Mouse (Mus musculus): Measurements from ENCODE around the gene Cdkn2aip.
A peak's percentile ranks its signal among the peaks of the same experiment; 100 is the strongest.

The Cdkn2aip gene

DNA sequence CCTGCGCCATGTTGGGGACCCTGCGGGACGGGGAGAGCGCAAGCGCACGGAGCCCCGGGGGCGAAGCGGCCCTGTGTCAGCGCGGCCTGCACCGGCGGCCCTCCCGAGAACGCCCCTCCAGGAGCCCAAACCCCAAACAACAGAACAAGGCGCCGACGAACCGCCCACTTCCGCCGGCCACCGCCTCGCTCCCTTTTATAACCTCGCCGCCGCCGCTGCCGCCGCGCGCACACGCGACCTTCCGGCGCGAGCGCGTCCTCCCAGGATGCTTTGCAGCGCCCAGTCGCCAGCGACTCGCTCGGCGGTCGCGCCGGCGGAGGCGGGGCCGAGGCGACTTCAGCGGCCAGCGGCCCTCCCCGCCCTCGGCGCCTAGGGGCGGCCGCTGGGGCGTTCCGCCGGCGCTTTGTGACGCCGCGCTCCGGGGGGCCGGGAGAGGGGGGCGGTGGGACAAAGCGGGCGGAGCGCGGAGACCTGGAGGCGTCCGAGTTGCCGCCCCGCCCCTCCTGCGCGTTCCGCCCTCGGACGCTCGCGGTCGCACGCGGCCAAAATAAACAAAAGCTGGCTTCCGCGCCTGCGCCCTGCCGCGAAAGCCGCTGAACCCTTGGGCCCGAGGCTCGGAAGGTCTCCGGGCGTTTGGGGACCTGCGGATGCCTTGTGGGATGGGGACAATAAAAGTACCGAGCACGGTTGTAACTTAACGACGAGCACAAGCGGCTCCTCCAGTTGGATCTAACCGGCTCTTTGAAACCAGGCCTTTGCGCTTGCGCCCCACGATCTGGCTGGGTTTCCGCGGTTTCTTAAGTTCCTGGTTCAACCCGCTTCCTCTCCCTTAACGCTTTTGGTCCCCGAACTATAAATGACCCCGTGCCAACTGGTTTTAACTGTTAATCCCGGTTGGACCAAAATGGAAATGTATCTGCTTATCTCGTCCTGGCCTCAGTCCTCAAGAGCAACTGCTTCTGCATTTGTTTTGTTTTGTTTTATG is at the start of gene Cdkn2aip:
Gene Cdkn2aip, minus strand, starts transcription at position 172 of the 985 bp plus-strand sequence.
- peak; percentile 86 for DNase-seq (ENCODE audit: low read depth, low spot score)

DNA sequence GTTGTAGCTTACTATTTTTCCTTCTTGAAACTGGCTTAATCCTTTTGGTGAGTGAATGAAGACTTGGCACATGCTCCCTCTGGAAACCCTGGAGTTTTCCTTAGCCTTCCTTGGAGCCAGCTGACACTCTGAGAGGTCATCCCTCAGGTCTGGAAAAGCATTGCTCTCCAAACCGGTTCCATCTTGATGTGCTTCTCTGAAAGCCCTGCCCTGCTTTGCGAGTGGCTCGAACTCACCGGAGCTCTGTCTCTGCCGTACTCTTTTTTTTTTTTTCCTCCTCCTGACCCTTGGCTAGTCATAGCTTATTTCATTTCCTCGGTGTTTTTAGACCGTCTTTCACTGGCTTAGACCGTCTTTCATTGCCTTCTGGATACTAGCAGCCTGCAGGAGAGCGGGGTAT is 49.5 kb upstream of the Cdkn2aip start:
- DNase-seq (ENCODE audit: low read depth, low spot score) = no peak

DNA sequence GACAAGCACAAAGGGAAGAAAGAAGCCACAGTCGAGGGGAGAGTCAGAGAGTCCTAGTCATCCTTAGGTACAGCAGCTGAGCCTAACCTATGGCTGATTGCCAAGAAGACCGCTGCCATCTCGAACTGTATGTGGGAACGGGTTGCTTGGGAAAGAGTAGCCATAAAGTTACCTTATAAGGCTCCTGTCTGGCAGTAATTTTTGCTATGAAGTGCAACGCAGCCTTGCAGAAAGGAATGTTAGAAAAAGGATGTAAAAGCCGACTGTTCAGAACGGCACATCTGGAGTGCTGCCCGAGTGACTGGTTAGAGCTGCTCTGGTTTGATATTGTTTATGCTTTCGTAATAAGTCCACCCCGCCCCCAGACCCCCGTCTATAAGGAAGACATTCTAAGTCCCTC is 47.0 kb upstream of the Cdkn2aip start:
- no peak for DNase-seq (ENCODE audit: low read depth, low spot score)

DNA sequence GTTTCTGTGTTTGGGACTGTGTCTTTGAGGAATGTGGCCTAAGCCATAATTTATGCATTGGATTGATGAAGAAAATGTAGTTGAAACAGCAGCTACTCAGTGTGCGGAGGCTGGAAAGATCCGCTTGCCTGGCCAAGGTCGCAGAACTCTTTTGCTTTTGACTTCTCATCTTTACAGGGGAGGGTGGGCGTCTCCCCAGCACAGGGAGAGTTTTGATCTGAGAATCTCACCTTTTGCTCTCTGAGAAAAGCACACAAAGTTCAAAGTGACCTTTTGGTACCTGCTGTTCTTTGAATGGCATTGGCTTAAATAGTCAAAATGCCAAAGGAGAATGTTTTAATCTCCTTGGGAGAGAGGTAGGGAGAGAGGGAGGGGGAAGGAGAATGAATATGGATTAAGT is 46.5 kb upstream of the Cdkn2aip start:
- DNase-seq (ENCODE audit: low read depth, low spot score) = no peak

DNA sequence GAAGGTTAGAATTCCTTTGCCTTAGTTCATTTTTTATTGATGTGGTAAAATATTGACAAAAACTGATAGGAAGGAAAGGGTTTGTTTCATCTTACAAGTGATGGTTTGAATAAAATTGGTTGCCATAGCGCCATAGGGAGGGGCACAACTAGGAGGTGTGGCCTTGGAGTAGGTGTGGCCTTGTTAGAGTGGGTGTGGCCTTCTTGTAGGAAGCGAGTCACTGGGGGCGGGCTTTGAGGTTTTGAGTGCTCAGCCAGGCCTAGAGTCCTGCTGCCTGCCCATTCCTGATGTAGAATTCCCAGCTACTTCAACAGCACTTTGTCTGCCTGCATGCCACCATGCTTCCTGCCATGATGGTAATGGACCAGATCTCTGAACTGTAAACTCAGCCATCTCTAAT is 39.4 kb upstream of the Cdkn2aip start:
- no peak for DNase-seq (ENCODE audit: low read depth, low spot score)

DNA sequence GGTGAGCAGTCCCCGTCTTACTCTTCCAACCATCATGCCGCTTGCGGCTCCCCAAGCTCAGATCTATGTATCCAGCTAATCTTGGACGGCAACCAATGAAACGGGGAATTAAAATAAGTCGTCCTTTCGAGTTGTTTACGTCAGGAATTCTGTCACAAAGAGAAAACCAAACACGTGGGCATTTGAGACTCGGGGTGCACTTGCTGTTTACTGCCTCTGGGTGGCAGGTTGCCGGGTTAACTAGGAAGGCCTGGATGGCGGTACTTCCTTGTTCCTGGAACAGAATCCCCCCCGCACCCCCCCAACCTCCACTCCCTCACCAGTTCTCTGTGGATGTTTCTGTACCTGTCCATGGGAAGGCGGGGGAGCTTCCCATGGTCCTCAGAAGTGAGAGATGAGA is 36.4 kb upstream of the Cdkn2aip start:
- no peak for DNase-seq (ENCODE audit: low read depth, low spot score)

DNA sequence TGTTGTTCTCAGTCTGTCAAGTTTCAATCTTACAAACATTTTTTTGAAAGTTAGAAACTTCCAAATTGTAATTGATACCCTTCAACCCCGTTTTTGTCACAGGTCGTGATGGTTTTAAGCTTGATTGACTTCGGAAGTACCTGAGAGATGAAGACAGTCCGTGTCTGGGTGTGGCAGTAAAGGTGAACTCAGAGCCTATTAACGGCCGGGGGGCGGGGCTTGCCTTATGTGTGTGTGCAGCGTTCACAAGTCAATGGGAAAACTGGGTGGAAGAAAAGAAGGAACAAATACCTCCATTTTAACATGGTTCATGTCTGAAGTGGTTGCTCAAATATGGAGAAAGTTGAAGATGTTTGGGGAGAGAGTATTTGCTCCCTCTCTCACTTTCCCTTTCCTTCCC is 35.8 kb upstream of the Cdkn2aip start:
- no peak for DNase-seq (ENCODE audit: low read depth, low spot score)

DNA sequence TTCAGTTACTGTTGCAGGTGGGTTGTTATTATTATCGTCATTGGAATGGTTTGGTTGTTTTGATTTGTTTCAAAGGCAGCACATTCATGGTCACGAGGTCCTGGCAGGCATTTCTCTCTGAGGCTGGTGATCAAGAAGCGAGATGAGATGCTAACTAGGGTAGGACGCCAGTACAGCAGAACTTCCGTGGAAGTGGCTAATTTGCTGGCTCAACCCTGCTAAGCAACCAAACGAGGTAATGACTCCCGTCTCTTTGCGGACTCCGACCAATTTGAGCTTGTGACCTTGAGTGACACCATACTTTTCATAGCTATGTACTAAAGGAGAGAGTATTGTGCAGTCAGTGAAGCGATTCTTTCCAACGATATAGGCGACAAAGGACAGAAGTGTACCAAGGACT is 32.6 kb upstream of the Cdkn2aip start:
- DNase-seq (ENCODE audit: low read depth, low spot score) = no peak

DNA sequence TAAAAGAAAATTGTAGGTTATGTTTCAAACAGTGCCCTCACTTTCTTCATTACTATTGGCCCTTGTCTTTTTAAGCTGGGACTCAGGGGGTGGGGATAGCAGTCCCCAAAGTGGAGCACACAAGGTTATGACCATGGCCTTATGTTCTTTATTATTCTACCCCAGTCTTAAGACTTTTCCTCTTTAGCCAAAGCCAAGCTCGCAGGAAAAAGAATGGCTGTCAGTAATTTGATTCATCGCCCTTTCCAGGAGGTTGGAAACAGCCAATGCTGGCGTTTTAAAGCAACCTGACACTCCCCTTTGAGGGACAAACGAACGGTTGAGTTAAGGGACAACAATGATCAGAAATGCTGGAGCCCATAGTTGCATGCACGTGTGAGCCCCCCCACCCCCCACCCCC is 32.1 kb upstream of the Cdkn2aip start:
- DNase-seq (ENCODE audit: low read depth, low spot score) = no peak

DNA sequence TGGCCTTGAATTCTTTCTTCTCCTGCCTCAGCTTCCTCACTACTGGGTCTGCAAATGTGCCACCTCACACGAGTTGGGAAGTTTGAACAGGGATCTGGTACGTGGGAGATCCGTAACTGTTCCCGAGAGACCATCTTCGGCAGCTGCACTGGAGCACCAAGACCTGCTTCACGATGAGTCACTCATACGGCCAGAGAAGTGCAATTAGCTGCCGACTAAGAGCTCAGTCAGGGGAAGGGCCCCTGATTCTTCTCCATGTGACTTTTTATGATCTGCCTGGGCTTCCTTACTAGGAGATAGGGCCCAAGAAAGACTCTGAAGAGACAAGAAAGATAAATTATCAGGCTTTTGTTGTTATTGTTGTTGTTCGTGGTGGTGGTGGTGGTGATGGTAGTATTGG is 31.1 kb upstream of the Cdkn2aip start:
- DNase-seq (ENCODE audit: low read depth, low spot score) = no peak

DNA sequence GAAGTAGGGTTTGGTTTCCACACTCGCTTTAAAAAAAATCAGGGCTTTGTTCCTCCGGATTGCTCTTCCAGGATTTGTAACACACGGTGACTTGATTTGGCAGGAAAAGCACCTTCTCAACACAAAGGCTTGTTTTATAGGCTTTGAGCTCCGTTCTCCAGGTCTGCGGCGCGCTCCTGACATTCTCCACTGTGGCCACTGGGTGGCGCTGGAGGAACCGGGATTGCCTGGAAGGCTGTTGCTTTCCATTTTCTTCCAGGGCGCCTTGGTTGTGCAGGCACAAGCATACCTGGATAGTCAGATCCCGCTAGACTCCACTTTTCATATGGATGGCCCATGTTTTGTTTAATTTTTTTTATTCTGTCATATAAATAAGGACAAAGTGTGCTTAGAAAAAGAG is 29.7 kb upstream of the Cdkn2aip start:
- DNase-seq (ENCODE audit: low read depth, low spot score) = peak; percentile 43

DNA sequence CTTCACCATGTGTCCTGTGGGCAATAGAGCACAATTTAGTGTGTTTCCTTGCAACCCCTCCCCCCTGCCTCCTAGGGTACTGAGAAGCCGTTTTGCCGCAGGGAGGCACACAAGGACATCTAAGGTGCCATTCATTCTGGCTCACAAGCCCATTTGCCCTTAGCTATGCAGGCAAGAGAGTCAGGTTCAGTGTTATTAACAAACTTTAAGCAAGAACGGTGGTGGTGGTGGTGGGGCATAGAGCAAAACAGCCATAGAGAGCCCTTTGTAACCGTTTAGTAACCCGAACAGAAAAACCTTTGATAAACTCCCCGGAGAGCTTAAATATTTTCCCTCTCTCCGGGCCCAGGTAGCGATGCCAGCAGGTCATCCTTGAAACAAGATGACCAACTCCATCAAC is 29.3 kb upstream of the Cdkn2aip start:
- DNase-seq (ENCODE audit: low read depth, low spot score) = no peak

DNA sequence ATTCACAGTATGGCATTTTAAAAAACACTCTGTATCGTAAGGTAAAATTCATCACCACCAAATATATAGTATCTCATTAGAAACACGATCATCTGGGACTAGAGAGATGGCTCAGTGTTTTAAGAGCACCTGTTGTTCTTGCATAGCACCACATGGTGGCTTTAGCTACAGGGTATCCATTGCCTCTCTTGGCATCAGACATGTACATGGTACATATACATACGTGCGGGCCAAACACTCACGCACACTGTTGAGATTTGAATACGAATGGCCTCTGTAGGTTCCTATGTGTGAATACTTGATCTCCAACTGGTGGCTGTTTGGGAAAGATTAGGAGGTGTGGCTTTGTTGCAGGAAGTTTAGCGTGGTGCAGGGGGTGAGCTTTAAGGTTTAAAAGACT is 28.6 kb upstream of the Cdkn2aip start:
- DNase-seq (ENCODE audit: low read depth, low spot score) = no peak

DNA sequence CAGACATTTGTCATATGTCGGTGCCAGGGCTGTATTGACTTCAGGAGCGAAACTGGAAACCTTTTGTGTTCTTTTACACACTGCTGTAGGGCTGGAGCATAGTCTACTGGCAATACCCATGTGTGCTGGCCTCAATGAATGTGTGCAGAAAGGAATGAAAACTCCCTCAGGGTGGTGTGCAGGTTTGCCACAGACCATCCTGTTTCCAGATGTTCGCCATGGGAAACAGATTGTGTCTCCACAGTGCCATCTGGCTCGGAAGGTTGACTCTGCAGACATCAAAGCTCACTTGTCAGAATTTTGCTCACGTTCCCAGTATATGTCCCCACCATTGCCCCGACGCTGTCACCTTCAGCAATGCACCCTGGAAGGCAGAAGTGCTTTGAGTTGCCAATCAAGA is 23.4 kb upstream of the Cdkn2aip start:
- DNase-seq (ENCODE audit: low read depth, low spot score) = no peak

DNA sequence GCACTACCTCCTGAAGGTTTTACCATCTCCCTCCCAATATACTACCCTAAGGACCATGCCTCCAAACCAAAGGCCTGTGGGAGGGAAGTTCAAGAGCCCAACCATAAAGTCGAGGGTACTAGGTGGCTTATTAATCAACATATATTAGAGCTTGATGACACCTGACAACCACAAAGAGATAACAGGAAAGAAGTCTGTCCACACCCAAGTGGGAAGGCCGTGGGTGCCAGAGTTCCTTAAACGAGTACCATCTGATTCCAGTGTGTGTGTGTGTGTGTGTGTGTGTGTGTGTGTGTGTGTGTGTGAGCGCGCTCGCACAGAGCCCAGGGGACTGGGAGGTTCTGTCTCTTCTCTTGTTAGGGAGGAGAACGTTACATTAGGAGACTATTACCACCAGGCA is 15.6 kb upstream of the Cdkn2aip start:
- DNase-seq (ENCODE audit: low read depth, low spot score) = no peak

DNA sequence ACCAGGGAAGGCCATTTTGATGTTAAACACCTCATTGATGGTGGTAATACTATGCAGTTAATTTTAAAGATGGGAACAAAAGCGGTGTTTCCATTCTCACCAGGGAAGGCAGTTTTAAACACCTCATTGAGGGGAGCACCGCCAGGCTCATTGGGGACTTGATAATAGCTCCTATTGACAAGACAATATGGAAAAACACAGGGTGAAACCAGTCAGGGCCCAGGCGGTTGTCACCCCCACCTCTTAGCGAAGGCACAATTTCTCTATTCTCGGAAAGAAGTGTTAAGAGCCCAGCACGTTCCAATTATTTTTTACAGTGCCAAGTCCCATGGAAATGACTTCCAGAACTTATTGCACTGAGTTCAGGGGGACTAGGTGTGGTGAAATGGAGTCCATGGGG is 13.2 kb upstream of the Cdkn2aip start:
- no peak for DNase-seq (ENCODE audit: low read depth, low spot score)

DNA sequence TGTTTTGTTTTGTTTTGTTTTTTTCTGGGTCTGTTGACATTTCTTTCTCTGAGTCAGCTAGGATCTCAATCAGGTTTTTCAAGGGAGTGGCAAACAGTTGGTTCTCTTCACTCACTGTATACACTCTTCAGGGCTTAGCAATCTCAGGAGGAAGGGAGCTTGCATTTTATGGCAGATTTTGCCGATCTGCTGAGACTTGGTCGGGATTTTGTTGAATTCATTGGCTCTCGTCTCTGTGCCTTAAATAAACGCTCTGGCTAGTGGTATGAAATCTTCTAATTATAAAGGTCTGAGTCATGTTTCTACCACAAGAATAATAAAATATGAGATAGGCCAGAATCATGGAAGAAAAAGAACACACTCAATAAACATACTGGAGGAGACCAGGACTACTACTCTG is 7.9 kb upstream of the Cdkn2aip start:
- DNase-seq (ENCODE audit: low read depth, low spot score) = peak; percentile 60

DNA sequence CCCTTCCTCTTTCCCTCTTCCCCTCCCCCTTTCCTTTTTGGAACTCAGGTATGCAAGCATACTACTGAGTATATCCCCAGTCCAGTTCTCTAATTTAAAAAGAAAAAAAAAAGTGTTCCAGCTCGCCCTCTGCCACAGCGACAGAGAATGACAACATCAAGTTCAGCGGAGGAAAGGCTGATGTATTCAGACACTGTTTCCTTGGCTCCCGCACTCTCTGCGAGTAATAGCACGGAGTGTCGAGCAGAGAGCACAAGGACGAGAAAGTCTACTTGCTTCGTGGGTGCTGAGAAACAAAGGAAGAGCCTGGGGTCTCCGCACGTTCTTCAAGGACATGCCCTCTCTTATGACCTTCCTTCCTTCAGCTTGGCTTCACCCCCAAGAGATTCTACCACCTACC is 4.9 kb upstream of the Cdkn2aip start:
- no peak for DNase-seq (ENCODE audit: low read depth, low spot score)

DNA sequence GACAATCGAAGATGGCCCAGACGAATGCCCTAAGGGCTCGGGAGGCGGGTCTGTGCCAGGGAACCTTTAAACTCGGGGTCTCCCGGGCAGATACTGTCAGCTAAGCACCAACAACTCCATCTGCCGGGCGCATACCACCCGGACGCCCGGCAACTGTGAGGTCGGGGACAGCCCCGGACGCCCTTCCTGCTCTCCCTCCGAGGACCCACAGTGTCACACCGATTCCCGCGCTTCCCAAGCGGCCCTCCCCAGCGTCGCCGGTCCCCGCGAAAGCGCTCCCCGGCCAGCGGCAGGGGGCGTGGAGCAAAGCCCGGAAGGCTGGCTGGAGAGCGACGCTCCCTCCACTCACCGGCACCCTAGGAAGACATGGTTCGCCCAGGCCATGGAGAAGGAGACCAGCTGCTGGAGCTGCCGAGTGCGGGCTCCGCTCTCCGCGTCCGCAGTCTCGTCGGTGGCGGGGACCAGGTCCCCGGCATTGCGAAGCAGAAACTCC is 515 bp downstream of the Cdkn2aip start:
- no peak for DNase-seq (ENCODE audit: low read depth, low spot score)

DNA sequence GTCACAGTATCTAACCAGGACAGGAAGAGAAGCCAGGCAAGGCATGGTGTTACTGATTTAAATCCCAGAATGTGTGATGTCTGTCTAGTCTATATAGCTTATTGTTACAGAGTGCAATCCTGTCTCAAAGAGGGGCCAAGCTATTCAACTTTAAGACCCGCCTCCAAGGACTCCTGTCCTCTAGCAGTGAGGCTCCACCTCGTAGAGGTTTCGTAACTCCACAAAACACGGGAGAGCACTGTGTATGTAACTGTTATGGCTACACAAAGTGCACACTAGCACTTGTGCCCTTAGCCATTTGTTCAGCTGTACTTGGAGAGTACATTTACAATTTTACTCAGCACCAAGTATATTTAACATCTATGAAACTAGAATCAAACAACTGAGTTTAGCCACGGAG is 5.6 kb downstream of the Cdkn2aip start:
- DNase-seq (ENCODE audit: low read depth, low spot score) = no peak

DNA sequence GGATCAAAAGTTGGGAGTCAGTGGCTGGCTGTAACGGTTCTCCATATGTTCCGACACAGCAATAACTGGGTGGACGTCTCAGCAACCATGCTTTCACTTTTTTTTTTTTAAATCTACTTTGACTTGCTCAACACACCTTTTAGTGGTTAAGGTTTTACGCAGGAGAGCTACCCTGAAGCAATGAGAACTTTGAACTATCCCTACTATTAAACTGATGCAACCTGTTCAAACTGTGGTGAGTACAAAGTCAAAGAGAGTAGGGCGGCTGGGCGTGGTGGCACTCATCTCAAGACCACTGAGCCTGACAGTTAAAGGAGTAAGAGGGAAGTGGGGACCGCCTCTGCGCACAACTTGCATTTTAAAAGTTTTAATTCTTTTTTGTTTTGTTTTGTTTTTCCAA is 7.0 kb downstream of the Cdkn2aip start:
- DNase-seq (ENCODE audit: low read depth, low spot score) = no peak

DNA sequence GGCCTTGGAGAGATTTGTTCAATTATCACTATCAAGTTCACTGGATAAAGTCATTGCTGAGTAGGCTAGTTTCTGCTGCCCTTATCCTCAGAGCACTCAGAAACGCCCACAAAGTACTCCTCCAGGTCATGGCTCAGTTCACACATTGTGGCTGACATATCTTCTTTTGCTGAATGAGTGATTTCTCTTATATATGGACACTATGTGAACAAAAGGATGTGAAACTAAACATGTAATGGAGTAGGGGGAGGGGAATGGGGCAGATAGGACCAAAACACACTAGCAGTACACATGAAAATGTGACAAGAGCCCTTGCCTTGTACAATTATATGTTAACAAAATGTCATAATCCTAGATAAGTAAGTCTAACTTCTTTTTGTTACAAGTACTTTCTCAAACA is 11.4 kb downstream of the Cdkn2aip start:
- no peak for DNase-seq (ENCODE audit: low read depth, low spot score)

DNA sequence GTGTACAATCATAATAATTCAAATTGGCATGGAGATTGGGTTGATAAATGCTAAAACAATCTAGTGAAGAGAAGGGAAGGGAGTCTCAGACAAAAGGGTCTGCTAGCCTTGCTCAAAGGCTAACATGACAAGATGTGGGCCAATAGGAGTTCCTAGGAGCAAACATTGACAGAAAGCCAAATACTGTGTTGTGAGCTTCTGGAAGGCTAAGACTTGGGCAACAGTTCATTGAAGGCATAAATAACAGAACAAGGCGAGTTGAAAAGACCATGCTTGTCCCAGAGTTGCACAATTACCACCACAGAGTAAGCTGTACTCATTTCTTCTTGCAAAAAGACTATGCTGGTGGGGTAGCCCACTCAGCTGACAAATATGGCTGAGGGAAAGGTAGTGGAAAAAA is 16.0 kb downstream of the Cdkn2aip start:
- DNase-seq (ENCODE audit: low read depth, low spot score) = no peak

All from telencephalon, adult 2 months (tissue).